Mouse (Mus musculus) kidney, embryonic 15.5 days (tissue): ENCODE measurements around the gene Dcaf8. TPM values are rescaled to one million over a fixed set of nuclear protein-coding genes. Genes with fewer than 3 reads are reported as not detected.
A peak's percentile ranks its signal among the peaks of the same experiment; 100 is the strongest.
"Not testable (repeated sequence)": the region's sequence is repeated elsewhere in the genome, so short reads cannot be mapped to it uniquely, and the experiment has no call there.

ENCODE experiments used
- ATAC-seq: fragments of 200-750 bp; cut with Nextera tagmentation; replicated peaks from 2 replicates; pipeline ENCODE4 v1.8.0; 2017; ENCODE audit warnings: moderate TSS enrichment; ENCODE audit not compliant: low FRiP score
- H3K27ac ChIP-seq: fragments of 300-500 bp; sonication (generic); 2 replicates; pipeline ENCODE4 v1.5.1; 2015; ENCODE audit warnings: mild to moderate bottlenecking, inconsistent platforms
- H3K27me3 ChIP-seq: fragments of 300-500 bp; sonication (generic); 2 replicates; pipeline ENCODE4 v1.6.1; 2015; ENCODE audit warnings: inconsistent platforms
- H3K36me3 ChIP-seq: fragments of 300-500 bp; sonication (generic); 2 replicates; pipeline ENCODE4 v1.6.1; 2015; ENCODE audit warnings: inconsistent platforms
- H3K4me1 ChIP-seq: fragments of 300-500 bp; sonication (generic); 2 replicates; pipeline ENCODE4 v1.6.1; 2015; ENCODE audit warnings: inconsistent platforms
- H3K4me2 ChIP-seq: fragments of 300-500 bp; sonication (generic); 2 replicates; pipeline ENCODE4 v1.6.1; 2015; ENCODE audit warnings: moderate library complexity, mild to moderate bottlenecking, inconsistent platforms
- H3K4me3 ChIP-seq: fragments of 300-500 bp; sonication (generic); replicated peaks from 2 replicates; pipeline ENCODE4 v1.5.1; 2015; ENCODE audit warnings: mild to moderate bottlenecking, inconsistent platforms
- H3K9ac ChIP-seq: fragments of 300-500 bp; sonication (generic); 2 replicates; pipeline ENCODE4 v1.6.1; 2015; ENCODE audit warnings: mild to moderate bottlenecking, inconsistent platforms
- H3K9me3 ChIP-seq: fragments of 300-500 bp; sonication (generic); replicated peaks from 2 replicates; pipeline ENCODE4 v1.6.1; 2016; ENCODE audit warnings: inconsistent platforms
- WGBS: fragments of 180-500 bp; shearing (Covaris S2); methylation state at CpG from one replicate; pipeline ENCODE4 v1.1.7; 2015; ENCODE audit warnings: mixed read lengths; 5-methylcytosine and 5-hydroxymethylcytosine counted together
- polyA plus RNA-seq: library from polyadenylated mRNA; unstranded; fragments of >200 nt; fragmentation: Nextera tagmentation; extraction: Ambion mirVana; gene quantifications from 2 replicates; pipeline ENCODE4 v1.2.1, GENCODE M21; 2015

The Dcaf8 gene
- polyA plus RNA-seq, 1 experiment from 2014 or later = 132 TPM

DNA sequence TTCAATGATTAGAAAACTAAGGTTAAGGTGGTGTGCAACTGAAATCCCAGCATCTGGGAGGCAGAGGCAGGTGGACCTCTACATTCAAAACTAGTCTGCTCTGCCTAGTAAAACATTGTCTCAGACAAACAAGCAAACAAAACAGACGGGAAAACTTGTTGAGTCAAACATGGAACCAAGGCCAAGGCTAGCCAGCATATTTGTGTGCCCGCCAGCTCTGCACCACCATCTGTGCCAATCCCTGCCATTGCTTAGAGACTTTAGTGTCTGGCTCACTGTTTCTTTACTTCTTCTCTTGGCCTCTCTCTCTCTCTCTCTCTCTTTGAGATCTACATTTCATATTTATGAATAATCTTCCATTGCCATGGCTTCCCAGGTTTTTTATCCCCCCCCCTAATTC, 80.3 kb downstream of the Dcaf8 start:
- Histone ChIP-seq H3K27ac (no peak overlapping the region), H3K4me3 (no peak overlapping the region), H3K36me3 (no peaks in the 10 kb centered on the region), H3K9me3 (no peaks in the 10 kb centered on the region), H3K4me2 (no peak overlapping the region), H3K27me3 (no peaks in the 10 kb centered on the region), H3K9ac (no peak overlapping the region), H3K4me1 (no peaks in the 10 kb centered on the region)
- no peak for ATAC-seq
- WGBS = 79% methylated on average over 2 of the region's 2 CpGs

DNA sequence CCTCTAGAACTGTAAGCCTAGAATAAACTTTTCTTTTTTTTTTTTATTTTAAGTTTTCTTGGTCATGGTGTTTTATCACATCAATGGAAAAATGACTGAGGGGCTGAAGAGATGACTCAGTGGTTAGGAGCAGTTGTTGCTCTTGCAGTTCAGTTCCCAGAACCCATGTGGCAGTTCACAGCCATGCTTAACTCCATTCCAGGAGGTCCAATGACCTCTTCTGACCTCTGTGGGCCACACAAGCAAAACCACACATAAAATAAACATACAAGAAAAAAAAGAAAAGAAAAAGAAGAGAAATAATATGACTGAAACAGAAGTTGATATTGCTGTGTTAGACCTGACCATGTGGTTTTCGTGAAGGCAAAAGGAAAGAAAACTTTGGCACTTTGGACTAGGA, 81.3 kb downstream of the Dcaf8 start:
- no peak overlapping the region for H3K27ac ChIP-seq
- H3K4me2 ChIP-seq = no peak overlapping the region
- no peak overlapping the region for H3K4me3 ChIP-seq
- H3K4me1 ChIP-seq = no peaks in the 10 kb centered on the region
- ATAC-seq = no peak
- no peak overlapping the region for H3K9ac ChIP-seq
- H3K27me3 ChIP-seq = no peaks in the 10 kb centered on the region
- no peaks in the 10 kb centered on the region for H3K36me3 ChIP-seq
- 79% methylated on average over 1 of the region's 1 CpGs for WGBS
- H3K9me3 ChIP-seq = no peaks in the 10 kb centered on the region

DNA sequence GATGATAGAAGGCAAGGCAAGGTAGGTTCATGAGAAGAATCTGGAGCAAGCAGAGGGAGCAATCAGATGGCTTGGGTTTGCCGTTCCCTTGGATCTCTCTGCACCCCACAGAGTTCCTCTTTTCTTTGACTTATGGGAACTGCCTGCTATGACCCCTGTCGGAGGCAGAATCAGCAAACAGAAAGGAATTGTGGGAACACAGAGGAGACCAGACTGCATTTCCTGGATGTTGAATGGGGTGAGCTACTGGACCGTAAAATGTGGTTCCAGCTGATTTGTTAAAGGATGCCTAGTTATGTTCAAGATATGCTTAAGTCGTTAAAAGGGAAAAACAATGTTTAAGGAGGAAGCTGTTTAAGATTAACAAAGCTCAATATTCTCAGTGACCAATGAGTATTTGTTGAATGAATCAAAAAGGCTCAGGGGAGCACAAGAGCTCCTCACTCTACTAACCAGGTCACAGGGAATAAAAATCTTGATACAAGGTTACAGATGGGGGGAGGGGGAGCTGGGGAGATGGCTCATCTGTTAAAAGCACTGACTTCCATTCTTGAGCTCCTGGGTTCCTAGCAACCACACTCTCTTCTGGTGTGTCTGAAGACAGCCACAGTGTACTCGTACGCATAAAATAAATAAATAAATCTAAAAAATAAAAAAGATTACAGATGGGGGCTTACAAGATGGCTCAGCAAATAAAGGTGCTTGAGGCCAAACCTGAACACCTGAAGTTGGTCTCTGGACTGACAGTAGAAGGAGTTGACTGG, 93.2 kb downstream of the Dcaf8 start:
- Histone ChIP-seq H3K4me2 (no peak overlapping the region), H3K27me3 (peaks cover 15% of the 10 kb centered on the region), H3K9me3 (no peaks in the 10 kb centered on the region), H3K4me3 (no peak overlapping the region), H3K27ac (peak overlapping the region; percentile 76), H3K4me1 (peaks cover 25% of the 10 kb centered on the region), H3K36me3 (no peaks in the 10 kb centered on the region), H3K9ac (no peak overlapping the region)
- 42% methylated on average over 6 of the region's 6 CpGs for WGBS
- ATAC-seq = peak; percentile 23; the same call in 1 of the 2 replicates

DNA sequence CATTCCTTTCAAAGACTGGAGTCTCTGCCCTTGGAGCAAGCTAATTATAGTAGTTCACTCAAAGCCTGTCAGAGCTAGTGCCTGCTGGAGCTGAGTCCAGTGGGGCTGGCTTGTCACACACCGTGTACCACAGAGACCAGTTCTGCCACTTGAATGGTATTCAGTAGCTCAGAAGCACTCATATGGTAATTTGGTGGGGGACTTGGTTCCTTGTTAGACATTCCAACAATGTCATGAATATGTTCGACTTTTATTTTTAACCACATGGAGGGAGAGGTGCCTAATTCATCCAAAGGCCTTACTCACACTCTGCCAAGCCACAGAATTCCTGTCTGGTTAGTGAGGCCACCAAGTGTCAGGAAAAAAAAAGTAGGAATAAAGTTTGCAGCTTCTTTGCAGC, 94.5 kb downstream of the Dcaf8 start:
- no peaks in the 10 kb centered on the region for H3K9me3 ChIP-seq
- H3K4me1 ChIP-seq = peaks cover 25% of the 10 kb centered on the region
- H3K4me2 ChIP-seq = no peak overlapping the region
- peak overlapping the region; percentile 57 for H3K27ac ChIP-seq
- no peak overlapping the region for H3K4me3 ChIP-seq
- ATAC-seq = peak; percentile 70
- H3K27me3 ChIP-seq = peaks cover 15% of the 10 kb centered on the region
- H3K36me3 ChIP-seq = no peaks in the 10 kb centered on the region
- 46% methylated on average over 2 of the region's 2 CpGs for WGBS
- H3K9ac ChIP-seq = no peak overlapping the region

DNA sequence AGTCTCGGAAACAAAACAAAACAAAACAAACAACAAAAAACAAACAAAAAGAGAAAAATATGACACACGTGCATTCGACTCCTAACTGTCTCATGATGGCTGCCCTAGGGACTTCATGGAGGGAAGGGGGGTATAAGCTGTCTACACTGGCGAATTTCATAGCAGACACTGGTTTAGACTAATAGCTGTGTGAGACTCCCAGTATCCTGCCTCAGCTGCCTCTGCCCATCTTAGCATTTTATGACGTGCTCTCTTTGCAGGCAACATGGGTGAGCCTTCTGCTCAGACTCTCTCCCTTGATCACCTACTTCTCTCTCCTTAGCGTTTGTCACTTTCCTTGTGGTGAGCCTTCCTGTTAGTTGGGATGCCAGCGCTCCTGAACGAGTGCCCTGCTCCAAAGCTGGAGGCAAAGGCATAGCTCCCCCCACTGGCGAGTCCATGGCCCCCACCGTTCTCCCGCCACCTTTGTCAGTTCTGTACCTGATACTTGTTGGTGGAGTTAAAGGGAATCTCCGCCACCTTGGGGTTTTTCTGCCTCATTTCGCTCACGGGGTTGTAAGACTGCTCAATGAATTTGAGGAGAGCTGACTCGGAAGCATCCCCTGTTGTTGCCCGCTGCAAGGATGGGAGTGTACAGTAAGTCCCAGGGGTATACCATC, 95.8 kb downstream of the Dcaf8 start:
- Histone ChIP-seq H3K27me3 (peaks cover 15% of the 10 kb centered on the region), H3K9ac (no peak overlapping the region), H3K36me3 (no peaks in the 10 kb centered on the region), H3K4me3 (no peak overlapping the region), H3K4me1 (peaks cover 25% of the 10 kb centered on the region), H3K9me3 (no peaks in the 10 kb centered on the region), H3K4me2 (peak overlapping the region; percentile 34; the same call in 1 of the 2 replicates), H3K27ac (0 out of 2 replicates have a peak overlapping the region, but pooled peaks have one; percentile 57)
- 26% methylated on average over 16 of the region's 16 CpGs for WGBS
- no peak for ATAC-seq

DNA sequence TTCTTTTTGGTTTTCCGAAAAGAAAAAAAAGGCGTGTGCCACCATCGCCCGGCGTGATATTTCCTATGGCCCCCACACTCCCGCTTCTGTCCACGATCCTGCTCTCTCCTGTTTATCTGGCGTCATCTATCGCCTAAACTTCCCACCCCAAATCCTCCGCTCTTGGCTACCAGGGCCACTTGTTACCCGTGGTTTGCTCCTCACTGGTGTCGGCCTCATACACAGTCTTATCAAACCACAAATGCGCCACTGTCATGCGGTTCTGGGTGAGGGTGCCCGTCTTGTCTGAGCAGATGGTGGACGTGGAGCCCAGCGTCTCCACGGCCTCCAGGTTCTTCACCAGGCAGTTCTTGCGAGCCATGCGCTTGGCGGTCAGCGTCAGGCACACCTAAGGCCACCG, 96.8 kb downstream of the Dcaf8 start:
- Histone ChIP-seq H3K27me3 (peaks cover 15% of the 10 kb centered on the region), H3K4me1 (peaks cover 25% of the 10 kb centered on the region), H3K4me3 (0 out of 2 replicates have a peak overlapping the region, but pooled peaks have one; percentile 6), H3K4me2 (peak overlapping the region; percentile 34; the same call in 1 of the 2 replicates)
- H3K9me3 ChIP-seq, H3K27ac ChIP-seq, ATAC-seq, H3K9ac ChIP-seq, H3K36me3 ChIP-seq: not testable (repeated sequence)
- 43% methylated on average over 23 of the region's 23 CpGs for WGBS

Other genes with a start within 250 kb of the Dcaf8 start
- gene Slamf6, start 230.6 kb upstream of the Dcaf8 start, polyA plus RNA-seq = 0.09 and 0.29 TPM in 2 replicates
- gene Vangl2, start 119.6 kb upstream of the Dcaf8 start, polyA plus RNA-seq = 17.3 and 17.6 TPM in 2 replicates
- not detected in 2 replicates for gene Nhlh1, start 90.5 kb upstream of the Dcaf8 start, polyA plus RNA-seq
- 221 and 237 TPM in 2 replicates for gene Copa, start 65.6 kb upstream of the Dcaf8 start, polyA plus RNA-seq
- gene Ncstn, start 65.3 kb upstream of the Dcaf8 start, polyA plus RNA-seq = 130 and 137 TPM in 2 replicates
- 149 and 154 TPM in 2 replicates for gene Pex19, start 21.3 kb upstream of the Dcaf8 start, polyA plus RNA-seq
- 107 and 124 TPM in 2 replicates for gene Pea15a, start 58.7 kb downstream of the Dcaf8 start, polyA plus RNA-seq
- 6.2 and 8.9 TPM in 2 replicates for gene Casq1, start 71.8 kb downstream of the Dcaf8 start, polyA plus RNA-seq
- 0.05 TPM in 1 of 2 replicates, not detected in the other for gene Atp1a4, start 110.3 kb downstream of the Dcaf8 start, polyA plus RNA-seq
- gene Igsf8, start 113.6 kb downstream of the Dcaf8 start, polyA plus RNA-seq = 48.9 and 54.4 TPM in 2 replicates
- gene Atp1a2, start 150.0 kb downstream of the Dcaf8 start, polyA plus RNA-seq = 2.2 and 2.9 TPM in 2 replicates
- not detected in 2 replicates for gene Kcnj9, start 181.2 kb downstream of the Dcaf8 start, polyA plus RNA-seq
- gene Kcnj10, start 193.1 kb downstream of the Dcaf8 start, polyA plus RNA-seq = 0.83 and 1.0 TPM in 2 replicates
- gene Pigm, start 228.5 kb downstream of the Dcaf8 start, polyA plus RNA-seq = 7.6 and 7.9 TPM in 2 replicates